Mouse (Mus musculus) heart, postnatal 25 days (tissue): ENCODE measurements around the gene Tbx5. TPM values are rescaled to one million over a fixed set of nuclear protein-coding genes. Genes with fewer than 3 reads are reported as not detected.

Source experiments
- DNase-seq: peaks from one replicate; pipeline ENCODE4 v3.0.0; 2022; ENCODE audit warnings: low spot score
- intact Hi-C: fragments of 180-260 bp; cut with DNase I; formaldehyde crosslinking; loops from one replicate; pipeline ENCODE4 v1.15.1; 2025
- total RNA-seq, 2 experiments: library from RNA; stranded (reverse); gene quantifications; 2 replicates each; pipeline ENCODE4 v1.2.3; 2021

The Tbx5 gene
- total RNA-seq, 2 experiments from 2014 or later, result 29.0 to 33.6 TPM

- intact Hi-C loops, result loop anchor here (5.0 kb wide), 1 partner anchor 37 kb away; no protein-coding TSS in a partner anchor
- DNase-seq, result no peak
These were observed 7.9 kb downstream of the Tbx5 start for GRCm38 (mm10) chr5:119840404-119840803.

- DNase-seq, result no peak
- intact Hi-C loops, result loop anchor here (5.0 kb wide), 1 partner anchor 35 kb away; no protein-coding TSS in a partner anchor
These were observed 9.4 kb downstream of the Tbx5 start for GRCm38 (mm10) chr5:119841634-119842420.

GRCm38 (mm10) chr5:119842701-119843393 lies 10.4 kb downstream of the Tbx5 start:
- intact Hi-C loops, result loop anchor here (5.0 kb wide), 1 partner anchor 34 kb away; no protein-coding TSS in a partner anchor
- DNase-seq, result no peak

- intact Hi-C loops, result loop anchor here (5.0 kb wide), 1 partner anchor 34 kb away; no protein-coding TSS in a partner anchor
- no peak for DNase-seq
These were observed 10.9 kb downstream of the Tbx5 start for GRCm38 (mm10) chr5:119843394-119843777.

- intact Hi-C loops, result loop anchor here (5.0 kb wide), 1 partner anchor 33 kb away; no protein-coding TSS in a partner anchor
These were observed 11.9 kb downstream of the Tbx5 start for GRCm38 (mm10) chr5:119844366-119844765.

GRCm38 (mm10) chr5:119844994-119845393 lies 12.5 kb downstream of the Tbx5 start:
- intact Hi-C loops, result loop anchor here (5.0 kb wide), 1 partner anchor 32 kb away; no protein-coding TSS in a partner anchor
- DNase-seq, result peak; percentile 25

More at GRCm38 (mm10) chr5:119844366-119844765, 11.9 kb downstream of the Tbx5 start:
- DNase-seq, result no peak

GRCm38 (mm10) chr5:119857052-119857451 lies 24.6 kb downstream of the Tbx5 start:
- no peak for DNase-seq

GRCm38 (mm10) chr5:119861301-119861700 lies 28.8 kb downstream of the Tbx5 start:
- DNase-seq, result no peak
- intact Hi-C loops, result no loop called here

More at GRCm38 (mm10) chr5:119857052-119857451, 24.6 kb downstream of the Tbx5 start:
- intact Hi-C loops, result no loop called here

GRCm38 (mm10) chr5:119862431-119862830 lies 30.0 kb downstream of the Tbx5 start:
- intact Hi-C loops, result no loop called here
- no peak for DNase-seq

GRCm38 (mm10) chr5:119866277-119867235 lies 34.1 kb downstream of the Tbx5 start:
- intact Hi-C loops, result no loop called here
- no peak for DNase-seq

- intact Hi-C loops, result no loop called here
- no peak for DNase-seq
These were observed 35.5 kb downstream of the Tbx5 start for GRCm38 (mm10) chr5:119867986-119868385.

- intact Hi-C loops, result loop anchor here (5.0 kb wide), 1 partner anchor 33 kb away; no protein-coding TSS in a partner anchor
- DNase-seq, result peak; percentile 19
These were observed 43.0 kb downstream of the Tbx5 start for GRCm38 (mm10) chr5:119875421-119875820.

GRCm38 (mm10) chr5:119877185-119877584 lies 44.7 kb downstream of the Tbx5 start:
- DNase-seq, result no peak
- intact Hi-C loops, result loop anchor here (5.0 kb wide), 1 partner anchor 35 kb away; no protein-coding TSS in a partner anchor

- no peak for DNase-seq
- intact Hi-C loops, result no loop called here
These were observed 53.1 kb downstream of the Tbx5 start for GRCm38 (mm10) chr5:119885595-119885994.

GRCm38 (mm10) chr5:119887381-119887780 lies 54.9 kb downstream of the Tbx5 start:
- intact Hi-C loops, result no loop called here

GRCm38 (mm10) chr5:119891960-119892359 lies 59.5 kb downstream of the Tbx5 start:
- intact Hi-C loops, result loop anchor here (1.0 kb wide), 1 partner anchor 27 kb away; no protein-coding TSS in a partner anchor
- no peak for DNase-seq

More at GRCm38 (mm10) chr5:119887381-119887780, 54.9 kb downstream of the Tbx5 start:
- no peak for DNase-seq

GRCm38 (mm10) chr5:119893060-119893459 lies 60.6 kb downstream of the Tbx5 start:
- intact Hi-C loops, result no loop called here
- DNase-seq, result no peak

- intact Hi-C loops, result no loop called here
- no peak for DNase-seq
These were observed 64.1 kb downstream of the Tbx5 start for GRCm38 (mm10) chr5:119896605-119897004.

GRCm38 (mm10) chr5:119916551-119917171 lies 84.2 kb downstream of the Tbx5 start:
- intact Hi-C loops, result loop anchor here (1.0 kb wide), 1 partner anchor 38 kb away; no protein-coding TSS in a partner anchor
- no peak for DNase-seq
